Mouse (Mus musculus): ENCODE data around the gene Itfg2.

Itfg2 gene

DNA sequence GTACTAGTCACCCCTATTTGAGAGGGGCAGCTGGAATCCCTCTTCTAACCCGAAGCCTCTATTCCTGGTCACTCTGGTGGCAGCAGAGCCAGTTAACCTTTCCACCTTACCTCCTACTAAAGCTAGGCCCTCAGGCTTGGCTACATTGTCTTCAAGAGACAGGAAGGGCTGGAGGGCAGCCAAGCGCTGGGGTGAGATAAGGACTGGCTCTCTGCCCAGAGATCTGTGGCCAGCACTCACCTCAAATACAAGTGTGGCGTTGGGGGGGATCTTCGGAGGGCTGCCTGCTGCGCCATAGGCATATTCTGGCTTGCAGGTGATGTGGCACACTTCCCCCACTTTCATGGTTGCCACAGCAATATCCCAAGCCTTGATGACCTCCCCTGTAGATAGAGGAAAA is 10.7 kb upstream of the Itfg2 start:
- DNase-seq (ENCODE audit: inconsistent ontology term): no peak

DNA sequence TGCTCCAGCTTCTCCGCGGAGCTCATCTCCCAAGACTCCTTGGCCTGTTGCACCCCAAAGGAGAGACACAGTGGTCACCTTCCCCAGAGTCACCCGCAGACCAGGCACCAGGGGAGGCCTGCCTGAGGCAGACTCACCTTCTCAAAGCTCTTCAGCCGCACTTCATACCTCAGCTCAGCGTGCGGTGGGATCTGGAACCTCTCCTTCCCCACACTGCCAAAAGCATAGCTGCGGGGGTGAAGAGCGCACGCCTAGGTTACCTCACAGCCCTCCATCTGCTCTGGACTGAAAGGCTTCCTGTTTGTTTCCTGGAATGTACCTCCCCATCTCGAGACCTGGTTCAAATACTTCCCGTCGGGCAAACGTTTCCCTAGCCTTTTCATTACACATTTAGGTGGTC is 8.8 kb upstream of the Itfg2 start:
- no peak for DNase-seq (ENCODE audit: inconsistent ontology term)

DNA sequence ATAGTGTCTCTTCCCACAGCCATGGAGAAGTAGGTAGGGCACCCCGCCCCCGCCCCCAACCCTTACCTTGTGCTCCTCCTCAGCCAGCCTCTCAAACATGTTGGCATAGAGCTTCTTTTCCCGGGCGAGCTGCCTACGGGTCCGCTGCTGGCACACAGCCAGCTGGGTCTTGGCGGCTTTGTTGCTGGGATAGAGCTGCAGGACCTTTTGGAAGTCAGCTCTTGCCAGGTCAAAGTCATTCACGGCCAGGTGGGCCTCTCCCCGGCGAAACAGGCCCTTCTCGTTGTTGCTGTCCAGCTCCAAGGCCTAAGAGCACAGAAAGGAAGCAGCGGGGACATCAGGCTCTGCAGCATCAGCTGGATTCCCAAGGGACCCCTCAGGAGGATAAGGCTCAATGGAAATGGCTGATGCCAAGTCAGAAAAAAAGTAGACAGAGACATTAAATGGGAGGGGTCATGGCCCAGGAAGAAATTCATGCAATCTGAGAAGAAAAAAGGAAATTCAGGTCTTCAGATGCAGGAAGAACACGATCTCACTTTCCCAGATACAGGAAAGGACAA is 7.7 kb upstream of the Itfg2 start:
- DNase-seq (ENCODE audit: inconsistent ontology term): no peak

DNA sequence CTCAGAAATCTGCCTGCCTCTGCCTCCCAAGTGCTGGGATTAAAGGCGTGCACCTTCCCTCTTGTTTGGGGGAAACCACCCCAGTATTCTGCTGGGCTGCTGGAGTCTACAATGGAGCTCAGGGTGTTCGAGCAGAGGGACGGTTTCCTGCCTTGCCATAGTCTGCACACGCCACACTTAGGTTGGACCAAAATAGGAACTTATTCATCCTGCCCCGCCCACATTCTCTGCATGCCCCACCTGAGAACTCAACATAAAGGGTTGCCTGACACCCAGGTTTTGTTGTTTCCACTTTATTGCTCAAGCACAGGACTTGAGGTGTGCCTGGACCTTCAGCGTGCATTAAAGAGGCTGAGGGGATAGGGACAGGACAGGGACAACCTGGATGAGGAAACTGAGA is 5.1 kb upstream of the Itfg2 start:
- no peak for DNase-seq (ENCODE audit: inconsistent ontology term)

DNA sequence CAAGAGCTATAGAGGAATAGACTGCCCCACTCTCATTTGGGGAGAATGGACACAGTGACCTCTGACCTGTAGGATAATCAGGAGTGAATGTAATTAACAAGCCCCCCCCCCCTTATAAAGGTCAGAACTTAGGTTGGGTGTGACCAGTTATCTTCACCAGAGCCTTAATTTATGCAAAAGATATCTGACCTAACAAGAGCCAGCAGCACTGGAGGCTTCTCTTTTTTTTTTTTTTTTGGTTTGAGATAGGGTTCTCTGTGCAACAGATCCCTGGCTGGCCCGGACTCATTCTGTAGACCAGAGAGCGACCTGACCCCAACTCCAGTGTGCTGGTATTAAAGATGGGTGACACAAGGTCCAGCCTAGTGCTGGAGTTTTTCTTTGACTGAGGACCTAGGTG is 4.6 kb upstream of the Itfg2 start:
- DNase-seq (ENCODE audit: inconsistent ontology term): no peak

DNA sequence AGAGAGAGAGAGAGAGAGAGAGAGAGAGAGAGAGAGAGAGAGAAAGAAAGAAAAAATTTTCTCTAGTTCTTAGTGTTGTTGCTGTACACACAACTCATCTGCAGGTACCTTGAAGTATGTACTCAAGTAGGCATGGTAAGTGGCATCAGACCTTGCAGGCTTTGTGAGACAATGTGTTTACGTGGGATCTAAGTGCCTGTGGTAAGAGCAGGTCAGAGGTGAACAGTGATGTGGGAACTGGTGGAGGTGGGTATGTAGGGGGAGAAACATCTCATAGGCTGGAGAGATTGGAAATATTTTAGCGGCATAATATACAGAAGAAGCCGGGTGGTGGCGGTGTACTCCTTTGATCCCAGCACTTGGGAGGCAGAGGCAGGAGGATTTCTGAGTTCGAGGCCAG is 2.8 kb upstream of the Itfg2 start:
- DNase-seq (ENCODE audit: inconsistent ontology term): no peak

DNA sequence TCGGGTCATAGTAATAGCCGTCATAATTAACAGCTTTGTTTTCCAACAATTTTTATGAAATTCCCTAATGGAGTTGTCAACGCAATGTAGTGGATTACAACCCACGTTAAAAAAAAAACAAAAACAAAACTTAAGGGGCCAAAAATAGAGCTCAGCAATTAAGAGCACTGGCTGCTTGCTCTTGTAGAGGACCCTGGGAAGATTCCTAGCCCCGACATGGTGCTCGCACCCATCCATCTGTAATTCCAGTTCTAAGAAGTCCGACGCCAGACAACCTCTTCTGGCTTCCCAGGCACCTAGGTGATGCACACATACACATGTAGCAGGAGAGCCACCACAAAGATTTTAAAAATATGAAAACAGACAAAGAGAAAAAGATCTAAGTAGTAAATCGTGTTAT is 315 bp upstream of the Itfg2 start:
- DNase-seq (ENCODE audit: inconsistent ontology term): no peak

DNA sequence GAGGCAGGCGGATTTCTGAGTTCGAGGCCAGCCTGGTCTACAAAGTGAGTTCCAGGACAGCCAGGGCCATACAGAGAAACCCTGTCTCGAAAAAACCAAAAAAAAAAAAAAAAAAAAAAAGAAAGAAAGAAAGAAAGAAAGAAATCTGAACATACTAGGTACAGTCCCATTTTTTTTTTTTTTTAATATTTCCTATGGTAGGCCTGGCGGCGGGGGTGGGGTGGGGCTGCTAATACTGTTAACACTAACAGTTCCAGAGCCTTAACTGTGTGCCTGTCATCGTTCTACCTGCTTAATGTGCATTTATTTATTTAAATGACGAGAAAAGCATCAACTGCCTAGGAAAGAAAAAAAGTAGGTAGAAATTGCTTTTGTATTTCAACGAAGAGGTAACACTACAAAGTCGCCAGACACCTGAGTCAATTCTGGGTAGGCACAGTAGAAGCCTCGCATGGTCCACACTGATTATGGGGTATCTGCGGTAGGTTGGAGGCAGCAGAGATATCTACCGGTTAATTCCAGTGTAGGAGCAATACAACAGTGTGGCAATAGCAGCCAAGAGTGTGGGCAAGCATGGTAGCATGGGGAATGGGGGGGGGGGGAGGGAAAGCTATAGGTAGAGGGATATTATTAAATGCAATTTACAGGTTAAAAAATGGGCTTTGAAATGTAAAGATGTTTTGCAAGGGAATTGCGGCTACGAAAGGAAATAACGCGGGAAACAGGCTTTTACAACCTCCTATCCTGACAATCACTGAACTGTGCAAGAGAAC is 1.0 kb downstream of the Itfg2 start:
- no peak for DNase-seq (ENCODE audit: inconsistent ontology term)

DNA sequence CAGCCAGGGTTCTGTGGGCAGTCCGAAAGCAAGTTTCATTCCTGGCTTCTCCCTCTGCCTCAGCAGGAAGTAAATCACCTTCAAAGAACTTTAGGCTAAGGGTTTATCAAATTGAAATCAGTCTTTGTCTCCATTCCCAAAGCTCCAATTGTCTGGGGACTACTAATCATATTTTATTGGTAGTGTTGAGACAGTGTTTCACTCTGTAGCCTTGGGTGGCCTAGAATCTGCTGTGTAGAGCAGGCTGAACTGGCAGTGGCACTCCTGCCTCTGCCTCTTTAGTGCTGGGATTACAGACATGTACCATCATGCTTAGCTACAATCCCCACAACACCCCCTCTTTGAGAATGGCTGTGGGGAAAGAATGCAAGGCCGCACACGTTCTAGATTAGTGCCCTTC is 3.3 kb downstream of the Itfg2 start:
- DNase-seq (ENCODE audit: inconsistent ontology term): no peak

DNA sequence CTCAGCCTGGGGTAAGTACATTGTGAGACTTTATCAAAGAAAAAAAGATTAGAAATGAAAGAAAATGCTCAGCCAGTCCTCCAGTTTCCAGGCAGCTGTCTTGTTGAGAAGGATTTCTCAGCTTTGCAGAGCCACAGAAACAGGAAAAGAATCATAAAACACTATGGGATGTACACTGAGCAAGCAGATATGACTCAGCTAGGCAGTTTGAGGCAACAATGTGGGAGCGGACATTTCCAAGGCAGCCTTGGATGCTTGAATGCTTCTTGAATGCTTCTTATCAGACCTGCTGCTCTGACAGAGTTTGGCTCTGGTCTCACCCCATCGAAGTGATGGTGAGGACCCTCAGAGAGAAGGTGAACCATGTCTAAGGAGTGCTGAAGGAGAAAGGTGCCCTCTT is 3.7 kb downstream of the Itfg2 start:
- DNase-seq (ENCODE audit: inconsistent ontology term): no peak

DNA sequence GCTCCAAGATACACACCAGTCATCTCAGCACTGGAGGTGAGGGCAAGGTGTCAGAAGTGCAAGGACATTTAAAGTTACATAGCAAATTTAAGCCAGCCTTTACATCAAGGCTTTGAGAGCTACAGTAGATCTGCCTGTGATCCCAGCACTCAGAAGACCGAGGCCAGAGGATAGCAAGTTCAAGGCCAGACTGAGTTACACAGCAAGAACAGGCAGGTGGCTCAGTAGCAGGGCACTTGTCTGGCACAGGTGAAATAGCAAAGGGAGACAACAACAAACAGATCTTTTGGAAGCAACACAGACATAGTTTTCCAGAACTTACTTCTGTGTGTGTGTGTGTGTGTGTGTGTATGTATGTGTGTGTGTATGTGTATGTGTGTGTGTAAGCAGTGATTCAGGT is 6.7 kb downstream of the Itfg2 start:
- DNase-seq (ENCODE audit: inconsistent ontology term): no peak

DNA sequence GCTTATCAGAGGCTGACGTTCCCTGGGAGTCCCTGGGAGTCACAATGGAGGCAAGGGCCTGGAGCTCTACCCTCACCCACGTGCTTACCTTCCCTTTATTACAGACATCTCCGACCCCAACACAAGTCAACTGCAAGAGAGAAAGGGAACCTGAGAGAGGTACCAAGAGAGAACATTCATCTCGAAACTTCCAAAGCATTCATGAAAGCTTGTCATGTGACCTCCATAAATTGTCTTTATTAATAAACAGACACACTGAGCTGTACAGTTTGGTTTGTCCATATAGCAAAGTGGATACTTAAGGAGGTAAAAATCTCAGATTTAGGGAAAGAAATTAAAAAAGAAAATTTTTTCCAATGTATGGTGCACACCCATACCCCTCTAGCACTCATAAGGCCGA is 8.6 kb downstream of the Itfg2 start:
- no peak for DNase-seq (ENCODE audit: inconsistent ontology term)

DNA sequence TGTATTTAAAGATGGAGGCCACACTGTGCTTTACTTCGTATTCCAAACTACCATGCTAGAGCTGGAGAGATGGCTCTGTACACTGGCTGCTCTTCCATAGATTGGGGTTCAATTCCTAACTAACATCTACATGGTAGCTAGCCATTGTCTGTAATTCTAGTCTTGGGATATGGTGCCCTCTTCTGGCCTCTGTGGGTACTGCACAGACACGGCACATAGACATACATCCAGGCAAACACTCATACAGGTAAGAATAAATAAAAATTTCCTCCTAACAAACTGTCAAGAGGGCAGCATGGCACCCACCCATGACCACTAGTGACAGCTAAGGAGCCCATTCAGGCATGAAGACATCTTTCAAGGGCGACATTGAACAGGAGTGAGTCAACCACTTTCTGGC is 13.6 kb downstream of the Itfg2 start:
- peak; percentile 48 for DNase-seq (ENCODE audit: inconsistent ontology term)

DNA sequence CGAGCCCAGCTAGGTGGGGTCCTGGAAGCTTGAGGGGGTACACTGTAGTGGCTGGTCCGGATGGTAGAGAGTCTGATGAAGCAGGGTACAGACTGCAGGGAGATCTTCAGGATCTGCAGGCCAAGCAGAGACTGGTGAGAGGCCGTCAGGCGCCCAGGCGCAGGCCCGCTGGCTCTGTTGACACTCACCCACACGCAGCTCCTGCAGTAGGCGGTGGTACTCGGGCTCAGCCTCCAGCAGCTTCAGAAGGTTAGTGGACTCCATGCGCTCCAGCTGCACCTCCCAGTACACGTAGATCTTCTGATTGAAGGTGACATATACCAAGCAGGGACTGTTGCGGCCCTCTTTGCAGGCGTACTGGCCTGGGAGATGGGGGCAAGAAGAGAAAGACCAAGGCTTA is 14.4 kb downstream of the Itfg2 start:
- DNase-seq (ENCODE audit: inconsistent ontology term): no peak

DNA sequence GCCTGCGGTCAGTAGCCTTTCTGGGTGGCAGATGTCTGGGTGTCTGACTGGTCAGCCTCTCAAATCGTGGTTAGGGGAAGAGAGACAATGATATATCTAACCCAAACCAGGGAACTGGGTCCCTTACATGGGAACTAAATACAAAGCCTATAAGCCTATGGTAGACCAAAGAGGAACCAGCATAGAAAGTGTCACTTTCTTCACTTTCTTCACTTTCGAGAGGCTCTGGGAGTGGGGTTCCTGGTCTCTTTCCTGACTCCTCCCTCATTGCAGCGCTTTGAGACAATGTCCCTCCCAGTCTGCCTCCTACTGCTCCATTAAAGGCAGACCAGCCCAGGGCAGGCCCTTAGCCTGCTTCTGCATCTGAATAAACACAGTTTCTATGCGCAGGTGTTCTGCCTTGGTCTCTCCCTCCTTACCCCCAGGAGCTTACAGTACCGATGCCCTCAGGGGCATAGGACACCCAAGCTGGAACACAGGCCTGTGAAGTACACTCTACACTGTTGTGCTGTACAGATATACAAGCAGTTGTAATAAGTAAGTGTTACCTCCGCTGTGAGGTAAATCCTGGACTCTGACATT is 16.1 kb downstream of the Itfg2 start:
- DNase-seq (ENCODE audit: inconsistent ontology term): no peak

DNA sequence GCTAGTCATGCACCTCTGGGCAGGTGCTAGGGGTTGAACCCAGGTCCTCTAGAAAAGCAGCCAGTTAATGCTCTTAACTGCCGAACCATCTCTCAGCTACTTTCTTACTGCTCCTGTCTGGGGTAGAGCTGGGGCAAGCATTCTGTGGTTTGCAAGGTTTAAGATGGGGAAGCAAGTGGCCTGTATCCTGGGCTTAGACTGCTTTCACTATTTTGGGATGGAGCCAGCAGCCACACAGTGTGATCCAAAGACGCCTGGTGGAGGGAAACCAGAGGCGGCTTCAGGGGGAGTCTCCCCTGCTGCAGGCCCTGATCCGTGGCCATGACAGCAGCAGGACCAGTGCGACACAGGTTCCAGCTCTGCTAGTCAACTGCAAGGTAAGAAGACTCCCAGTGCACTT is 20.0 kb downstream of the Itfg2 start:
- no peak for DNase-seq (ENCODE audit: inconsistent ontology term)

DNA sequence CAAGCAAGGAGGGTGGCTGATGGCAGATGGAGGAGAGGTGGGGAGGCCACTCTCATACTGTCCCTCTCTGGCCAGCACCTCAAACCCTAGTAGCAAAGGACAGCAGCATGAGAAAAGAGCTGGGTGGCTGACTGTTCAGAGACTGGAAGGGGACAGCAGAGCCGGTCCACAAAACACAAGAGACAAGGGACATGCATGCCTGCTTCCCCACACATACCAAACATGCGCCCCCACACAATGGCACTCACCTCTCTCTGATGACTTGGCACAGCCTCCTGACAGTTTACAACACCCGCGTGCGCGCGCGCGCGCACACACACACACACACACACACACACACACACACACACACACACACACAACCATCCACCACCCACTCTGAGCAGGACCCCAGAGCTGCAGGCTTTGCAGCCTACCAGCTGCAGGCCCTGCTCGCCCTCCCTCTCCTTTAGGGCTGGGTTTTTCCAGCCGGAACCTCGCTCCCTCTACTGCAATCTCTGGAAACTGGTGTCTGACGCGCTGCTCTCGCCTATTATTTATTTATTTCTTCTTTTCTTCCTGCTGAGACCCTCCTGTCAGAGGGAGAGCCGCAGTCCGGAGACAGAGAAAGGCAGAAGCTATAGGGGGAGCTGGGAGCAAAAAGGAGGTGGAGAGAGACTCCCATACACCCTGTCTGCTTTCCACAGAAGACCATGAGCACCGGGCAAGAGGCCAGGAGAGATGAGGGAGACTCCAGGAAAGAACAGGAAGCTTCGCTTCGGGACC is 25.1 kb downstream of the Itfg2 start:
- peak; percentile 31 for DNase-seq (ENCODE audit: inconsistent ontology term)

DNA sequence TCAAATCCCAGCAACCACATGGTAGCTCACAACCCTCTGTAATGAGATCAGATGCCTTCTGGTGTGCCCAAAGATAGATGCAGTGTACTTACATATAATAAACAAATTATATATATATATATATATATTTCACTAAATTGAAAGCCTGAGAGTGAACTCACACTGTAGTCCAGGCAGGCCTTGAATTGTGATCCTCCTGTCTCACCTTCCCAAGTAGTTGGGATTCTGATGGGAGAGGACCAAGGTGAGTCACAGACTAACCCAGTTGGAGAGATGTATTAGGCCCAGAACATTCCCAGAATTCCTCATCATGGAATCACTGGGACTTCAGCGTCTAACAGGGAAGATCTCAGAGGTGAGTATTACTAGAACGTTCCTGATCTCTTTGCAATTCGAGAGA is 25.7 kb downstream of the Itfg2 start, which contains the start of gene Nrip2:
Nrip2 (plus strand) TSS at position 301 of the 400 bp plus-strand sequence.
- no peak for DNase-seq (ENCODE audit: inconsistent ontology term)

DNA sequence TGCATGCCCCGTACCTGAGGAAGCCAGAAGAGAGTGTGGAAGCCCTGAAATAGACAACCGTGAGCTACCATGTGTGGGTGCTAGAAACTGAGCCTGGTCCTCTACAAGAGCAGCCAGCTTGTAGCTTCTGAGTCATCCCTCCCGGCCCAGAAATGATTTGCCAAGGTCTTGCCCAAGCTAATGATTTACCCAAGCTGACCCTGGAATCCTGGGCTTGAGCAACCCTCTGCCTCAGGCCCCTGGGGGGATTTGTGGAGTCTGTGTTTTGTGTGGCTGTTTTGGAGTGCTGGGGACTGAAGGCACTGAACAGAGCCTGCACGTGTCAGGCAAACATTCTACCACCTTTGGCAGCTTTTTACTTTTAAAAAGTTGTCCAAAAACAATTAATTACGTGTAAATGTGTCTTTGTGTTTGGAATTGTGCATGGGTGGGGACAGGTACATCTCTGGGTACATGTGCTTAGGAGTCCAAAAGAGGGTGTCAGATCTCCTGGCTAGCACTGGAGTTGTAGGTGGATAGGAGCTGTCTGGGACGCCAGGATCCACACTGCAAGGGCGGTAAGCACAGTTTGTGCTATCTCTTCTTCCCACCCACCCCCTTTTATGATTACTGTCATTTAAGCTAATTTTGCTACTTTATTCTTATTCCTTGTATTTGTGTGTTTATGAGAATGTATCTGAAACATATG is 27.0 kb downstream of the Itfg2 start:
- peak; percentile 35 for DNase-seq (ENCODE audit: inconsistent ontology term)

DNA sequence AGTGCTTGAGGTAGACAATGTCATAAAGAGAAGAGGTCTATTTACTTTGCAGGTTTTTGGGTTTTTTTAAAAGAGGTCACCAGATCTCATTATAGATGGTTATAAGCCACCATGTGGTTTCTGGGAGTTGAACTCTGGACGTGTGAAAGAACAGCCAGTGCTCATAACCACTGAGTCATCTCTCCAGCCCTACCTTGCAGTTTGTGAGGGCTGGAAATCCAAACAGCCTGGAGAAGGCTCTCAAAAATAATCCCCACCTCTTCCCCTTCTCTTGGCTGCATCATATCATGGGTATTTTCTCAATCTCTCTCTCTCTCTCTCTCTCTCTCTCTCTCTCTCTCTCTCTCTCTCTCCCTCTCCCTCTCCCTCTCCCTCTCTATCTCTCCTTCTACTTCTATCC is 34.0 kb downstream of the Itfg2 start:
- no peak for DNase-seq (ENCODE audit: inconsistent ontology term)

DNA sequence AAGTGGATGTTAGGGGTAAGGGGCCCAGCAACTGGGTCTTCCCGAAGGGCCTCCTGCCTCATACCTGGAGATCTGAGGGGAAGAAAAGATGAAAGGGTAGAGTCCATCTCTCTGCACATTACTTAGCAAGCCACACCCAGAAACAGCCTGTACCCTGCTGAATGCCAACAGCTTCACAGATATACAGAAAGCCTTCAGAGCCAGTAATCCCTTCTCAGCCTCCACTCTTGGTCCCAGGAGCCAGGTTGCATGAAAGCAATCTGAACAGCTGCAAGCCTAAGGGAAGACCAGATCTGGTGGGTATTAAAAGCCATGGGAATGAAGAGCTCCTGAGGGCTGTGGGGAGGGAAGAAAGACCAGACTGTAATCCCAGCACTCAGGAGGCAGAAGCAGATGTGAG is 35.5 kb downstream of the Itfg2 start:
- no peak for DNase-seq (ENCODE audit: inconsistent ontology term)

DNA sequence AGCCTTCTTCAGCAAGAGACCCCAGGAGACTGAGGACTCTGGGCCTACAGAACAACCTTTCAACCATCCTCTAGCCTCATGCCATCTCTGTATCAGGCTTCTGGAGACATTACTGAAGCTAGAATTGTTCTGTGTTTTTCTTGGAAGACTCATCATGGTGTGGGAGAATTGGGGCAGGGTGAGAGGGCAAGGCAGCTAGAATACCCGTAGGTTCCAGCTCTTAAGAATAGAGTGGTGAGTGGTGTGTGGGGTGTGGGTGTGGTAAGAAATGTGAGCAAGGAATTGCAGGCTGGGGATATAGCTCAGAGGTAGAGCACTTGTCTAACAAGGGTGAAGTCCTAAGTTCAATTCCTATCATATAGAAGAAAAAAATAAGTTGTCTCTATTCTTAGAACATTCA is 39.7 kb downstream of the Itfg2 start:
- DNase-seq (ENCODE audit: inconsistent ontology term): no peak
